Mouse (Mus musculus): ENCODE measurements around the gene Zeb2. TPM values are rescaled to one million over a fixed set of nuclear protein-coding genes. Genes with fewer than 3 reads are reported as not detected.

Zeb2 gene
- polyA plus RNA-seq, 1 experiment: 0.54 TPM

DNA sequence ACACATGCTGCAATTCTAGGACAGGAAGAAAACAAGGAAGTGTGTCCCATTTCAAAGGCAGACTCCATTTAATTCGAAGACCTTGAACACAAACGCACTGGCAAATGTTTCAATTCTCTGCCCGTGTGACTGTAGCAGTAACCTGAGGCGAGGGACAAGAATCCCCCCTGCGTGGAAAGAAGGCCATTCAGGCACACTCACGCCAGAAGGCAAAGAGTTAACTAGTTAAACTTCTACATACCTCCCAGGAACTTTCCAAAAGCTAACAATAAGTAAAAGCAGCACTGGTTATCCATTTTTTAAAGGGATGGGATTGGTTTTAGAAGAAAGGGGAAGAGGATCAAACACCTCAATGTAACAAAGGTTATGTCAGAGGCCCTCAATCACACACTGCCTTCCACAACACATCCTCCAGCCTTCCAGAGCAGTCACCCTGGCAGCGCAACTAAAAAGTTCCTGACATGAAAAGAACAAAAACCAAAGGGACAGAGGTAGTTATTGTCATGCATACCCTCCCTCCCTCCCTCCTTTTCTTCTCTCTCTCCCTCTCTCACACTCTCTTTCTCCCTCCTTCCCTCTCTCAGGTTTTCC is 53.8 kb downstream of the Zeb2 start:
- Histone ChIP-seq H3K4me1 (ENCODE audit: control insufficient read depth) (peaks cover 57% of the 10 kb centered on the region), H3K27me3 (ENCODE audit: control insufficient read depth) (no peaks in the 10 kb centered on the region), H3K36me3 (ENCODE audit: control insufficient read depth) (peaks cover 44% of the 10 kb centered on the region), H3K9me3 (ENCODE audit: control insufficient read depth, low read length) (no peaks in the 10 kb centered on the region), H3K4me3 (replicated peaks) (no peak overlapping the region)
- TF ChIP-seq GATA1 (IDR thresholded peaks at IDR 0.05; ENCODE audit: low read length) (no peak), TAL1 (IDR thresholded peaks at IDR 0.05; ENCODE audit: low read length) (no peak)

DNA sequence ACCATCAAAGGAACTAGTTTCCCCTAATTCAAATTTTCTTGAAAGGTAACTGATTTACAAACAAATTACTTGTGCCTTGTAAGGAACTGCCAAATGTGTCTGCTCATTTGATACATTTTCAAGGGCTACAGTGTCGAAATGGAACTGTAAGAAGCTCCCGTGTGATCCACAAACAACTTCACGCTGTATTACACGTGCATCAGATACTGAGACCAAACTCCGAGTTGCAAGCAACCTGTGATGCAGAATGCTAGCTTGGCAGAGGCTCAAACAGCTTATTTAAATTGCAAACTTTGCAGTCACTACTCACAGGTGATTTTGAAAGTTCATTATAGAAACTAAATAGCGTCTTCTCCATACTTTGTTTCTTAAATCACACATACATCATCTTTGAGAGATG is 55.1 kb downstream of the Zeb2 start:
- Histone ChIP-seq H3K36me3 (ENCODE audit: control insufficient read depth) (peaks cover 42% of the 10 kb centered on the region), H3K27me3 (ENCODE audit: control insufficient read depth) (no peaks in the 10 kb centered on the region), H3K9me3 (ENCODE audit: control insufficient read depth, low read length) (no peaks in the 10 kb centered on the region), H3K4me1 (ENCODE audit: control insufficient read depth) (peaks cover 57% of the 10 kb centered on the region), H3K4me3 (replicated peaks) (no peak overlapping the region)
- TF ChIP-seq TAL1 (IDR thresholded peaks at IDR 0.05; ENCODE audit: low read length): no peak
- TF ChIP-seq GATA1 (IDR thresholded peaks at IDR 0.05; ENCODE audit: low read length): no peak

DNA sequence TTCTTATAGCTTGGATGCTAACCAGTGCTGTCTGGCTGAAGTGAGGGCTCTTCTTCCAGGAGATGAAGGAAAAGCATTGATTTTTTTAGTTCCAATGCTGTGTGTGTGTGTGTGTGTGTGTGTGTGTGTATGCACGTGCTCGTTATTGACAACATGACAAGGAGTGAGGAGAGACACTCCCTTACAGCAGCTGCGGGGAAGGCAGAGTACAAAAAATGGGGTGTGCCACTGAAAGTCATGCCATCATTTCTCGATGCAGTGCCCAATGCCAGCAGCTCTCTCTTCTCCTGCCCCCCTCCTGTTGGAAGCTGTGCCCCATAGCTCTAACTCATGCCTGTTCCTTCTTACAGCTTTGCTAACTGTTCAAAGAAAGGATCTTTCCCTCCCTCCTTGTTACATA is 56.4 kb downstream of the Zeb2 start:
- no peaks in the 10 kb centered on the region for H3K9me3 ChIP-seq (ENCODE audit: control insufficient read depth, low read length)
- H3K27me3 ChIP-seq (ENCODE audit: control insufficient read depth): no peaks in the 10 kb centered on the region
- TF ChIP-seq TAL1 (IDR thresholded peaks at IDR 0.05; ENCODE audit: low read length) (no peak), GATA1 (IDR thresholded peaks at IDR 0.05; ENCODE audit: low read length) (no peak)
- H3K36me3 ChIP-seq (ENCODE audit: control insufficient read depth): peaks cover 43% of the 10 kb centered on the region
- no peak overlapping the region for H3K4me3 ChIP-seq (replicated peaks)
- peaks cover 67% of the 10 kb centered on the region for H3K4me1 ChIP-seq (ENCODE audit: control insufficient read depth)

DNA sequence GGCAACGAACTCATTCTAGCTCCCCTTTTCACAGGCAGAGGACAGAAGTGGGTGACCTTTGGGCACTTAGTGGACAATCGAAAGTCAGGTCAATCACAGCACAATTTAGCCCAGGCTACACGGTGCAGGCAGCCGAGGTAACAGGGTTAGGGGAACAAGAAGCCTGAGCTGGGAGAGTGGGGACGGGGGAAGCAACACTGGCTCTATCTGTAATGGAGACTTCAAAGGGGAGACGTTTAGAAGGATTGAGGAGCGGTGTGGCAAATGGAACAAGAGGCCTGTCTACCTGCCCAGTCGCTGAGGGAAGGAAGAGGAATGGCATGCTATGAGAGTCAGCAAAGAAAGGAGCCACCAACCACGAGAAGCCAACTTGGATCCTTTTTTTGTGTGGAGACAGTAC is 57.0 kb downstream of the Zeb2 start:
- H3K4me1 ChIP-seq (ENCODE audit: control insufficient read depth): peaks cover 71% of the 10 kb centered on the region
- H3K9me3 ChIP-seq (ENCODE audit: control insufficient read depth, low read length): no peaks in the 10 kb centered on the region
- no peak overlapping the region for H3K4me3 ChIP-seq (replicated peaks)
- no peaks in the 10 kb centered on the region for H3K27me3 ChIP-seq (ENCODE audit: control insufficient read depth)
- TF ChIP-seq GATA1 (IDR thresholded peaks at IDR 0.05; ENCODE audit: low read length) (no peak), TAL1 (IDR thresholded peaks at IDR 0.05; ENCODE audit: low read length) (no peak)
- H3K36me3 ChIP-seq (ENCODE audit: control insufficient read depth): peaks cover 41% of the 10 kb centered on the region

DNA sequence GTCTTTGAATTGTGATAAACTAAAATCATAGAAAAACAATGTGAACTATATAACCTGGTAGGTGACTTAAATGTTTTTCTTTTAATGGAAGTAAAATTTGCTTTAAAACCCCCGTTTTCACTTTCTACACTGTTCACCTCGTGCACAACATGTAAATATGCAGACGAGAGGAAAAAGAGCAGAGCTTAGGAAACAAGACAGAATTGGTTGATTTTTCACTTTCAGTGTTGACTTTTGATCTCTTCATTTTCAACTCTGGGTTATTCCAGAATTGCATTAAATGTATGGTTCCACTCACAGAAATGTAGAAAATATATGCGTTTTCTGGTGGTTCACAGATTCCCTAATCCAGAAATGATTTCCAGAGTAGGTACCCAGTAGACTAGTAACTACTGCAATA is 57.6 kb downstream of the Zeb2 start:
- Histone ChIP-seq H3K27me3 (ENCODE audit: control insufficient read depth) (no peaks in the 10 kb centered on the region), H3K9me3 (ENCODE audit: control insufficient read depth, low read length) (no peaks in the 10 kb centered on the region), H3K4me1 (ENCODE audit: control insufficient read depth) (peaks cover 76% of the 10 kb centered on the region), H3K36me3 (ENCODE audit: control insufficient read depth) (peaks cover 35% of the 10 kb centered on the region), H3K4me3 (replicated peaks) (no peak overlapping the region)
- no peak for TF ChIP-seq TAL1 (IDR thresholded peaks at IDR 0.05; ENCODE audit: low read length)
- no peak for TF ChIP-seq GATA1 (IDR thresholded peaks at IDR 0.05; ENCODE audit: low read length)

DNA sequence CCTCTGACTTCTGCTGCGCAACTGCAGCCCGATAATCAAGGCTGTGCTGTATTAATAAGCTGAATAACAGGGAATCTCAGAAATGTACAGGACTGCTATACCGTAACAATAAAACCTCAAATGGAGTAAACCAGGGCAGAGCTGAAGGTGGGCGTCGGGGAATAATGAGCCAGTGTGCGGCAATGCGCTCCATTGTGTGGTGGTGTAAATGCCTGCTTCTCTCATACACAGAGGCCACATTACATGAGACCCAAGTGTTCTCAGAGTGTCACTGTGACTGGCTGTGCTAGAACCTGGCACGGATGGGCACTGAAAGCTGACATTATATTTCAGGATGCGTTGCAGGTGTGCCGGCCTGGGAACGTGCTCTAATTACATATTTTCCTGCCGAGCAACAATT is 58.2 kb downstream of the Zeb2 start:
- H3K4me1 ChIP-seq (ENCODE audit: control insufficient read depth): peaks cover 82% of the 10 kb centered on the region
- peaks cover 35% of the 10 kb centered on the region for H3K36me3 ChIP-seq (ENCODE audit: control insufficient read depth)
- H3K4me3 ChIP-seq (replicated peaks): peak overlapping the region; percentile 21
- H3K9me3 ChIP-seq (ENCODE audit: control insufficient read depth, low read length): no peaks in the 10 kb centered on the region
- no peak for TF ChIP-seq GATA1 (IDR thresholded peaks at IDR 0.05; ENCODE audit: low read length)
- no peak for TF ChIP-seq TAL1 (IDR thresholded peaks at IDR 0.05; ENCODE audit: low read length)
- no peaks in the 10 kb centered on the region for H3K27me3 ChIP-seq (ENCODE audit: control insufficient read depth)

DNA sequence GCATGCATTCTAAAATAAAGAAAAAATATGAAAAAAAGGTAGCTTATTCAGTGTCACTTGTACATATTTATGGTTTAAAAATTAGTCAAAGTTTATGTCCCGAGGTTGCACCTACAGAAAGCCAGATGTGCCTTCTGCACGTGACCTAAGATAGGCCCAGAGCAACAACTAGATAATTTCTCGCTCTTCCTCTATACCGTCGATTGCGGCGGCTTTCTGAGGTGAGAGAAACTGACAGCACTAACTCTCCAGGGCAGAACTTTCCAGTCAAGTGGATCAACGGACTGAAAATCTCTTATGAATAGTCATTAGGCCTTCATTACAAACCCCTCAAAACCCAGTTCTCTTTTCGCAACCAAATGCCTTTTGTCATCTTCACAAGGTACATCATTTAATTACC is 59.0 kb downstream of the Zeb2 start:
- no peak for TF ChIP-seq GATA1 (IDR thresholded peaks at IDR 0.05; ENCODE audit: low read length)
- no peak for TF ChIP-seq TAL1 (IDR thresholded peaks at IDR 0.05; ENCODE audit: low read length)
- peaks cover 84% of the 10 kb centered on the region for H3K4me1 ChIP-seq (ENCODE audit: control insufficient read depth)
- no peaks in the 10 kb centered on the region for H3K9me3 ChIP-seq (ENCODE audit: control insufficient read depth, low read length)
- H3K27me3 ChIP-seq (ENCODE audit: control insufficient read depth): no peaks in the 10 kb centered on the region
- H3K36me3 ChIP-seq (ENCODE audit: control insufficient read depth): peaks cover 29% of the 10 kb centered on the region
- peak overlapping the region; percentile 21 for H3K4me3 ChIP-seq (replicated peaks)

DNA sequence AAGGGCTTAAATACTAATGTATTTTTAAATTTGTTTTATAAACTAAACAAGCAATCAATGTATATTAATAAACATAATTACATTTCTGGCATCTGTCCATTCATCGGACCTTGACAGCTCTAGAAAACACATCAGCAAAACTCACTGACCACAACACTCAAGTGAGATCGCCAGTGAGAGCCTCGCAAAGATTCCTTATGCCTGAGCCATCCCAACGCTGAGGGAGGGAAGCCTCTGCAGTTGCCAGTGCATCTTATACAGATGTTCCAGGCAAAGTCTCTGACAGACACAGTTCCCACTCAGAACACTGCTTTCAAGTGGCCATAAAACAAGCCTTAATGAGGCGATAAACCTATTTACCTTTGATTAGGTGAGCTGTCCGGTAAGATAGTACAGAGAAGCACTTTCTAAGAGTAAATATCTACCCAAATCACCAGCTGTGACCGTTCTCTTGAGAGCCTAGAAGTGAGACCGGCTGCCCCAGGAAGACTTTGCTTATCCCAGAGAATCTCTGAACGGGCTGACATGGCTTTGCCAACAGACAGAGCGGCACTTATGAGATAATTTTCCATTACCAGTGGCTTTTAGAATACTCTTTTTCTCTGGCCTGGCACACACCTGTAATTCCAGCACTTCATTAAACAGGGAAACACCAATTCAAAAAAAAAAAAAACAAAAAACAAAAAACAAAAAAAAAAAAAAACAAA is 60.2 kb downstream of the Zeb2 start:
- Histone ChIP-seq H3K4me3 (replicated peaks) (peak overlapping the region; percentile 37), H3K36me3 (ENCODE audit: control insufficient read depth) (peaks cover 32% of the 10 kb centered on the region), H3K4me1 (ENCODE audit: control insufficient read depth) (peaks cover 93% of the 10 kb centered on the region), H3K9me3 (ENCODE audit: control insufficient read depth, low read length) (no peaks in the 10 kb centered on the region), H3K27me3 (ENCODE audit: control insufficient read depth) (no peaks in the 10 kb centered on the region)
- TF ChIP-seq GATA1 (IDR thresholded peaks at IDR 0.05; ENCODE audit: low read length) (0 out of 2 replicates have a peak, but pooled peaks have one; percentile 22), TAL1 (IDR thresholded peaks at IDR 0.05; ENCODE audit: low read length) (no peak)

DNA sequence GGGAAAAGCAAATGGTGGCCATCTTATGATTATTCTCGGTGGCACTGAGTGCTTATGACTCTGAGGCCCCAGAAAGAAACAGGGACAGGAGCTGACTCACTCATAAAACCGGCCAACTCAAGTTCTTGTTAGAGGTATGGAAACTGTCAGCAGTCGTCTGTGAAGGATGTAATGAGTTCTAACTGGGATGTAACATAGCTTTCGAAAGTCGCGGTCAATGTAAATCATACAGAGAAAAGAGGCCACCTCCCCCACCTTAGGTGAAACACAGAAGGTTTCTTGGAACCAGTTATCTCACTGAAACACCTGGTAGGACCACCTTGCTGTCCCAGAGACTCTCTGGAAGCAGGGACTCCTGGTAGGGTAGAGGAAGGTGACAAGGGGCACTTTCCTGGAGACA is 61.3 kb downstream of the Zeb2 start:
- TF ChIP-seq TAL1 (IDR thresholded peaks at IDR 0.05; ENCODE audit: low read length) (peak; percentile 83), GATA1 (IDR thresholded peaks at IDR 0.05; ENCODE audit: low read length) (peak; percentile 21; the same call in 1 of the 2 replicates)
- Histone ChIP-seq H3K4me3 (replicated peaks) (peak overlapping the region; percentile 53), H3K36me3 (ENCODE audit: control insufficient read depth) (peaks cover 27% of the 10 kb centered on the region), H3K9me3 (ENCODE audit: control insufficient read depth, low read length) (no peaks in the 10 kb centered on the region), H3K4me1 (ENCODE audit: control insufficient read depth) (peaks cover 92% of the 10 kb centered on the region), H3K27me3 (ENCODE audit: control insufficient read depth) (no peaks in the 10 kb centered on the region)
